Mouse (Mus musculus) thymus, postnatal 4 days (tissue): ENCODE data around the gene Sstr3.

Experiments
- DNase-seq: peaks from one replicate; pipeline ENCODE4 v3.0.0; 2021

Gene Sstr3

DNA sequence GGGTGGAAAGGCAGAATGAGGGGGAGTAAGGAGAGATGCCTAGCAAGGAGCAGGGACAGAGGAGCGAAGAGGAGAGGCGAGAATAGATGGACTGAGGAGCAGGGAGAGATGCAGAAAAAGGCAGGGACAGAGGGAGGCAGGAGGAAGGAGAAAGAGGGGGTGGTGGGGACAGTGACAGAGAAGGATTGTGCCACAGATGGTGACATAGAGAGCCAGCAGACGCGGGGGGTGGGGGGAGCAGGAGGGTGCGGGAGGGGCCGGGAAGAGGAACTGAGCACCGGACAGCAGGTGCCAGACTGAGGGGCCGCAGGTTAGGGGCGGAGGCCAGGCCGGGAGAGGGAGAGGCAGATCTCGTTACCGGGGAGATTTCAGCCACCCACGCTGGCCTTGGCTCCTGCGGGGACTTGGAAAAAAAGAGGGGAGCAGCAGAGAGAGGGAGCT, at the start of gene Sstr3:
Gene Sstr3, minus strand, starts transcription at position 125 of the 441 bp plus-strand sequence.
- no peak for DNase-seq

DNA sequence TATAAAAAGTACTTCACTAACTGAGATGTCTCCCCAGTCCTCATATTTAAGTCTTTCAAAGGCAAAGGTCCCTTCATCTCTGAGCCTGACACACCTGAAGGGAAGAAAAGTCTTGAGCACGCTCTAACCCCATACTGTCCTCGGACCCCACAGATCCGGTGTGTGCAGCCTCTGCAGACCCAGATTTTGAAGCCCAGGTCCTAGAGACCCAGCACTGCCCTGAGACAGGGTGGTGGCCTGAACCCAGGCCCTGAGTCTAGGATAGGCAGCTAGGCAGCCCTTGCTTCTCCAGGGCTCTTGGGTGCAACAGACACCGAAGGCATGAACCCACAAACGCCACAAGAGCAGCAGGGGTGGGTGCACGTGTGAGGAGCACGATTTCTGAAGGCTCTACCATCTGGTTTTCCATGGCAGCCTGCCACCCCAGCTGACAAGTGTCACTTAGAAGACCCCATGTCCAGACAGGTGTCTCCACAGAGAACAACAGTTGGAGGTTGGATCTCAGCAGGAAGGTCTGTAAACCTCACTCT, 49.5 kb upstream of the Sstr3 start:
- DNase-seq: peak; percentile 45

- peak; percentile 45 for DNase-seq
These were observed 48.0 kb upstream of the Sstr3 start for GRCm38 (mm10) chr15:78592452-78592968.

- peak; percentile 54 for DNase-seq
These were observed 47.4 kb upstream of the Sstr3 start for GRCm38 (mm10) chr15:78591680-78592451.

DNA sequence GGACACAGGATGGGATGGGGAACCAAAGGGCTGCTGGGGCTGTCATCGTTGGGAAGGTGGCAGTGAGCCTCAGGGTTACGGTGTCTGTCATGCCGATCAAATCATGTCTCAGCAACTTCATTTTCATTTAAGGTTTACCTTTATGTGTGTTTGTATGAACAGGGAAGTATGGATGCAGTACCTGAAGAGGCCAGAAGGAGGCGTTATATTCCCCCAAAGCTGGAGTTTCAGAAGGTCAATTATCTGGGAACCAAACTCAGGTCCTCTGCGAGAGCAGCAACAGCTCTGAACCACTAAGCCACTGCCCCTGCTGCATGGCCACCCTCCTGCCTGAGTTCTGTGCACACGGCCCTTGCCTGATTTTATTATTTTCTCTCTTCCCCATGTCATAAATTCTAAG, 46.3 kb upstream of the Sstr3 start:
- peak; percentile 31 for DNase-seq

DNA sequence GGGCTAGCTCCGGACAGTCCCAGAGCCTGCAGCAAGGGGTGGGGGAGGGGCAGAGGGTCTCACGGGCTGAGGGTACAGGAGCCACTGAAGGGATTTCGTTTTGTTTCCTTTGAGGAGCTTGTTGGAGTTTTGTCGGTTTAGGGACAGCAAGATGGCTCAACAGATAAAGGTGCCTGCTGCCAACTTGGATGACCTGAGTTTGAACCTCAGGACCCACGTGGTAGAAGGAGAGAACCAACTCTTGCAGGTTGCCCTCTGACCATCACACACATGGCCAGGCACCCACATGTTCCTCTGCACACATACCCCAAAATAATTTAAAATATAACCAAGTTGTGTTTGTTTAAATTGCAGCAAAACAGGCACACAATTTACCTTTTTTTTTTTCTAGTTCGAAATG, 45.5 kb upstream of the Sstr3 start:
- DNase-seq: no peak

GRCm38 (mm10) chr15:78588900-78589299, 44.4 kb upstream of the Sstr3 start:
- no peak for DNase-seq

DNA sequence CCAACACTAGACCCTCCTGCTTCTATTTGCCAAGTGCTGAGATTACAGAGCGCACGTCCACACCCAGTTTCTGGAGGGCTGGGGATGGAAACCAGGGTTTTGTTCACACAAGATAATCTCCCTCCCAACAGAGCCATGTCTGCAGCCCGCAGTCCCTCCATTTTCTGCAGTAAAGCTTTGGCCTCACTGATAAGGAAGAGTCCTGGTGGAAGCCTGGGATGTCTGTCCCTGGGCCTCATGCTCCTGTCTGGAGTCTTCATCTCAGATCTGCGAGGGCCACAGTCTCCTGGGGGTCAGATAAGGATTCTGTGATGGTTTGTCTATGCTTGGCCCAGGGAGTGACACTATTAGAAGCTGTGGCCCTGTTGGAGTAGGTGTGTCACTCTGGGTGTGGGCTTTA, 43.6 kb upstream of the Sstr3 start:
- no peak for DNase-seq

DNA sequence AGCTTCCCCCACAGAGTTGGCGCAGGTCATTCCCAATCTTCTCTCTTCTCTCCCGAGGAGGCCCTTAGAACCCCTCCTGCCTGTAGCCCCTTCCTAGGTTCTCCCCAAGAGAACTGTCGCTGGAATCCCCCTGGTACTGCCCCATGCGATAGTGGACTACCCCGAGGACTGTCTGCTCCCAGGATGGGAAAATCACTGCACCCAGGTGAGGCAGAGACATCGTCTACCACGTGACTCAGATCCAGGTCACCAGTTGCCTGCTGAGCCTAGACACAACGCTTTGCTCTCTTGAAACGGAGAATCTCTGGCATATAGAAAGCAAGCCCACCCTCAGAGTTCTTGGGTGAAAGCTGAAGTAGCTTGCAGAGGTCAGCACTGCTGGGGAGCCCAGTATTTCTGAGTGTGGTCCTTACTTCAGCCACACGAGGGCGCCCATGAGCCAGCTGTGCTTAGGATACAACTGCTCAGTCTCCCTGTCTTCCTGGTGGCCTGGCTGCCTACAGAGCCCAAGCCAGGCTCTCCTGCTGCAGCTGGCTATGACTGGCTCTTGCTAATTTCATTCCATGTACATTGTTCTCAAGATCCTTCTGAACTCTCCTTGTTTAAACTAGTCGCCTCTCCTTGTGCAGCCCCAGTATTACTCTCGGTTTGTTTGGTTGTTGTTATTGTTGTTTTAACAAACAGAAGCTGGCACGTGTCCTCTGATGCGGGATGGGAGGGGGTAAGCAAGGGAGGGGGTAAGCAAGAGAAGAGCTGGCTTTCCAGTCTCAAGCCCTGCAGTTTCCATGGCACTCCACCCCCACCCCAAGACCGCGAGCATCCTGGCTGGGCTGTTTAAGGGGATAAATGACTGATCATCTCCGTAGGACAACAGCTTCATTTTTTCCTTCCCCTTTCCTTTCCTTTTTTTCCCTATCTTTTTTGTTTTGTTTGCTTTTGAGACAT, 42.8 kb upstream of the Sstr3 start:
- peak; percentile 92 for DNase-seq

DNA sequence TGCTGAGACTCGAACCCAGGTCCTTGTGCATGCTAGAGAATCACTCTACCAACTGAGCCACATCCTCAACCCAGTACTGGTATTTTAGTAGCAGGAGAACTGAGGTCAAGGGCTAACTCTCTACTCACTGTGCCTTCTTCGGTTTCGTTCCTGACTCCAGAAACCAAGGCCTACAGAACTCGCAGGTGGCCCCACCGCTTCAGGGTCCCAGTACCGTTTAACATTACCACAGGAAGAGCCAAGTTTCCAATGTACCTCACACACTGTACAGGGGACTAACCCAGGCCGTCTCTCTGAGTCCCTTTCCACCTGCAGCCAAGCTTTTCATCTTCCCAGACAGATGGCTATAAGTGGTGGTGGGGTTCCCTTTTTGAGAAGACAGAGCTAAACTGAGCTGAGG, 40.9 kb upstream of the Sstr3 start:
- no peak for DNase-seq

GRCm38 (mm10) chr15:78583352-78583751, 38.9 kb upstream of the Sstr3 start:
- peak; percentile 56 for DNase-seq

- DNase-seq: peak; percentile 40
These were observed 31.9 kb upstream of the Sstr3 start for GRCm38 (mm10) chr15:78576284-78576810.

DNA sequence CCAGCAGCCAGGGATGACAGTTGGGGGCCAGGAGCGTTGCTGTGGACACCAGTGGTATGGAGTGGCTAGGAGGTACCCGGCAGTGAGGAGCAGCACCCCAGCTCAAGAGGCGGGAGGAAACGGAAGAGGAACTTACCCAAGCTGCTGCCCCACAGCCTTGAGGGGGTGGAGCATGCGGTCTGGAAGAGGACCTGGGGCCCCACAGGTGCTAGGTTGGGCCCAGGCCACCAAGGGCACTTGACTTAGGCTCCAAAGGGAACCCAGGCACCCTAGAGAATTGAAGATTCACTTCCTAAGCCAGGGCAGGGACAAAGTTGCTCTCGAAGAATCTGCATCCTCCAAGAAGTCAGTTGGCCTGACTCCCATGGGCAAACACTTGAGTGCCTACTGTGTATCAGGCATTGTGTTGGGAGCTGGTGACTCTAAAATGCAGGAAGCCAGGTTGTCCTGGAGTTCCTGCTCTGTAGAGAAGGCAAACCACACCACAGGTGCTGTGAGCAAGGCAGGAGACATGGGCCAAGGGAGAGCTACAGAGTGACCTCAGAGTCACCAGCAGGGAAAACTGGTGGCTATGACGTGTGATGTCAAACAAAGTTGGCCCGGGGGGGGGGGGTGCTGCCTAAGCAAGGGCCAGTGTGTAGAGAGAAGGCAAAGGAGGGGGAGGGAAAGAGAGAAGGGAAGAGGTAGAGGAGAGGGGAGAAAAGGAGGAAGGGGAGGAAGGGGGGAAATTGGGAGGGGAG, 28.3 kb upstream of the Sstr3 start, which contains the start of gene Rac2:
Gene Rac2, minus strand, starts transcription at position 126 of the 740 bp plus-strand sequence.
- DNase-seq: peak; percentile 81

GRCm38 (mm10) chr15:78572270-78572600, 27.8 kb upstream of the Sstr3 start:
- no peak for DNase-seq

DNA sequence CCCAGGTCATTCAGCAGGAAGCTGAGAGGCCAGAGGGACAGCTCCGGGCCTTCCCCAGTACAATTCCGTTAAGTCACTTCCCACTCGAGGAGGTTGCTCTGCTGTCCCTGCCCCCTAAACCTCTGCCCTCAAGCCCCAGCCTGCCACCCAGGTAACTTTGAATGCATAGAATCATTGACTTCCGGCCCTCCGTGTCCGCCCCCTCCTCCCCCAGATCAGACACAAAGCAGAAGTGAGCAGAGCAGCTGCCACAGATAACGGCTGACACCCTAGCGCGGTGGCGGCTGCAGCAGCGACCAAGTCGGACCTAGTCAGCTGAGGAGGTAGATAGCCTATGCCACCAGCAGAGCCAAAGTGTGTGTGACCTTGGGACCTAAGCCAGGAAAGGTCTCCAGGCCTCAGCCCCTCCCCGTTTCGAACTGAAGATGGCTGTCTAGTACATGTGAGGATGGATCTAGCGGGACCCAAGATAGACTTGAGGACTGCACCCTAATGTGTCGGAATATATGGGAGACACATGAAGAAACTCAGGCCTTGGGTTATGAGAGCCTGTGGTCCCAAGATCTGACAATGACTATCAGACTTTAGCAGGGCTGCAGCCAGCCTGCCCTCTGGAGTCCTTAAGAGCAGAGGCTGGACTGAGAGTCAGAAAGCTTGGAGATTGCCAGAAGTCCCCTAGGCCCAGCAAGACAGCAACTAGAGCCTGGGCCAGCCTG, 27.2 kb upstream of the Sstr3 start:
- peak; percentile 85 for DNase-seq

GRCm38 (mm10) chr15:78570170-78570569, 25.7 kb upstream of the Sstr3 start:
- DNase-seq: peak; percentile 64

GRCm38 (mm10) chr15:78567608-78568120, 23.2 kb upstream of the Sstr3 start:
- DNase-seq: peak; percentile 39

GRCm38 (mm10) chr15:78564764-78565435, 20.4 kb upstream of the Sstr3 start:
- DNase-seq: peak; percentile 51

DNA sequence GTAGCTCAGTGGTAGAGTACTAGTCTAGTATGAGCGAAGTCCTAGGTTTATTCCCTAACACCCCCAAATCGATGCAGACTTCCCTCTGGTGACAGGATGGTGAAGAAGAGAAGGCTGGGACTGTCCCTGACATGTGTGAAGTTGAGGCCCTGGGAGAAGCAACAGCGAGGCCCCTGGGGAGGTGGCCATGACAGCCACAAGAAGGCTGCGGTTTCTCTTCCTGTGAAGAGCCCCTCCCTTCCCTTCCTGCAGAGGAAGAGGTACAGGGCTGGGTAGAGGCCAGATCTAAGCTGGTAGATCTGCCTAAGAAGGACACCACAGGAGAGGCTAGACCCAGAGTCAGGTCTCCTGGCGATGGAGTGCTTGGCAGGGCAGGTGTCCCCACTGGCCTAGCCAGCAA, 19.5 kb upstream of the Sstr3 start:
- DNase-seq: peak; percentile 75

- DNase-seq: no peak
These were observed 18.9 kb upstream of the Sstr3 start for GRCm38 (mm10) chr15:78563344-78563743.
